Mouse (Mus musculus): ENCODE measurements around the gene Ddr1.

DNA sequence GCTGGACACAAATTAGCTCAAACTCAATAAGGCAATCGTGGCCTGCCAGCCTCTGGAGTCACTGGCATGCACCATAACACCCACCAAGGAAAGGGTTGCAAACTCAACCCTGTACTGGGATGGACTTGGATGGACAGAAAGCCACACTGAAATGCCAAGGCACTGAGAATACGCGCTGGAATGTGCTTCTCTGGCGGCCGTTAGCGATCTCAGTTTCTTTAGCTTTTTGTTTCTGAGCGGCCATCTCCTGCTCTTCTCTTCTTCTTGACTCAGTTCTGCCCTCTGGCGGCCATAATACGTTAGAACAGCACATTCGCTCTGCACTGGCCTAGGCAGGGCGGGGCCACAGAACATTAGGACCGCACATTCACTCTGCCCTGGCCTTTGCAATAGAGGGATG lies 33.3 kb upstream of the Ddr1 start:
- TF ChIP-seq CTCF (IDR thresholded peaks at IDR 0.05; ENCODE audit: insufficient read depth, low read depth, low read length): peak; percentile 68; the same call in 1 of the 2 replicates
- TF ChIP-seq POLR2A (IDR thresholded peaks at IDR 0.05; ENCODE audit: insufficient read depth, low read depth, low read length): no peak

Measured in olfactory bulb, adult 2 months (tissue).